Mouse (Mus musculus): ENCODE measurements around the gene Dnajc6. TPM values are rescaled to one million over a fixed set of nuclear protein-coding genes. Genes with fewer than 3 reads are reported as not detected.

Gene Dnajc6
- polyA plus RNA-seq, 1 experiment, result not detected

DNA sequence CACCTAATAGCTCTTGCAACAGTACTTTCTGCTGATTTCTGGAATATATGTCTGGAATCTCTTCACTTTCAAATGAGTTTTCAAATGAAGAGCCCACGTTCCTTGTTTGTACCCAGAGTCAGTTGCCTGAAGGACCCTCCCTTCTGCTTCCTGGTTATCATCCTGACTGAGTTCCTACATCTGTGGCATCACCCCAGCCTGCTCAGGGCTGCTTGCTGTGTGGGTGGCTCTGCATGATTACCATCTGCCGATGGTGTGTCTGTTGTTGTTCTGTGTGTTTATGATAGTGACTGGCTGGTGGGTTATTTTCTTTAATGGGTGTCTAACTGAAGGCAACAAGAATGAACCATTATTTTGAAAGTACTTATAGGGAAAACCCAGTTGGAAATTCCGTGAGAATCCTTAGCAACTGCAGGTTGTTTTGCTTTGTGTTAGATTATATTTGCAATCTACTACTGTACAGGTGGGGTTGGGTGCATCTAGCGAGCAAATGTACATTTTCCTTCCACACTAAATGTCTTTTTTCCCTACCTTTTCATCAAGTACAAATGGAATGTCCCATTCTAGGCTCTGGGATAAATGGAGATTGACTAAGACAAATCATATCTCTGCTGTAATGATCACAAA is 158.5 kb downstream of the Dnajc6 start:
- Histone ChIP-seq H3K4me1 (ENCODE audit: control insufficient read depth) (peaks cover 78% of the 10 kb centered on the region), H3K36me3 (ENCODE audit: control insufficient read depth) (peaks cover 90% of the 10 kb centered on the region), H3K4me3 (replicated peaks) (peak overlapping the region; percentile 19), H3K27me3 (ENCODE audit: control insufficient read depth) (no peaks in the 10 kb centered on the region), H3K9me3 (ENCODE audit: control insufficient read depth, low read length) (no peaks in the 10 kb centered on the region)
- TF ChIP-seq GATA1 (IDR thresholded peaks at IDR 0.05; ENCODE audit: low read length) (no peak; the same call in 1 of the 2 replicates), TAL1 (IDR thresholded peaks at IDR 0.05; ENCODE audit: low read length) (peak; percentile 83)

DNA sequence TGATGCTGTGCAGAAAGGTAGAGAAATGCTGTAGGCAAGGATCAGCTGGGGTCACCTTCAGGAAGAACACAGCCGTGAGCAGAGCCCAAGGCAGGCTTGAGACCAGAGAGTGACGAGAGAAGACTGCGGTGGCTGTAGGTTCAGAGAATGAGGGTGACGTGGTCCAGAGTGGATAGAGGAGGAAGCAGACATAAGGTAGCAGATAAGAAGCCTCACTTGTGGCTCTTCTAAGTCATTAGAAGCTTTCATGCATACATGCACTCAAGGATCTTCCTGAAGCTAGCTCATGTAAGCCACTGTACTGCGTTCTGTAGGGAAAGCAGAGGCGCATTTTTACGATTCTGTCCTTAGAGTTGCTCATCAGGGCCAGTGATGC is 159.0 kb downstream of the Dnajc6 start:
- peak overlapping the region; percentile 19 for H3K4me3 ChIP-seq (replicated peaks)
- H3K27me3 ChIP-seq (ENCODE audit: control insufficient read depth), result no peaks in the 10 kb centered on the region
- no peaks in the 10 kb centered on the region for H3K9me3 ChIP-seq (ENCODE audit: control insufficient read depth, low read length)
- H3K4me1 ChIP-seq (ENCODE audit: control insufficient read depth), result peaks cover 73% of the 10 kb centered on the region
- peak; percentile 30; the same call in 1 of the 2 replicates for TF ChIP-seq GATA1 (IDR thresholded peaks at IDR 0.05; ENCODE audit: low read length)
- TF ChIP-seq TAL1 (IDR thresholded peaks at IDR 0.05; ENCODE audit: low read length), result no peak
- H3K36me3 ChIP-seq (ENCODE audit: control insufficient read depth), result peaks cover 91% of the 10 kb centered on the region

GRCm38 (mm10) chr4:101656056-101656455 is 159.6 kb downstream of the Dnajc6 start:
- no peak overlapping the region for H3K4me3 ChIP-seq (replicated peaks)
- H3K36me3 ChIP-seq (ENCODE audit: control insufficient read depth), result peaks cover 97% of the 10 kb centered on the region

DNA sequence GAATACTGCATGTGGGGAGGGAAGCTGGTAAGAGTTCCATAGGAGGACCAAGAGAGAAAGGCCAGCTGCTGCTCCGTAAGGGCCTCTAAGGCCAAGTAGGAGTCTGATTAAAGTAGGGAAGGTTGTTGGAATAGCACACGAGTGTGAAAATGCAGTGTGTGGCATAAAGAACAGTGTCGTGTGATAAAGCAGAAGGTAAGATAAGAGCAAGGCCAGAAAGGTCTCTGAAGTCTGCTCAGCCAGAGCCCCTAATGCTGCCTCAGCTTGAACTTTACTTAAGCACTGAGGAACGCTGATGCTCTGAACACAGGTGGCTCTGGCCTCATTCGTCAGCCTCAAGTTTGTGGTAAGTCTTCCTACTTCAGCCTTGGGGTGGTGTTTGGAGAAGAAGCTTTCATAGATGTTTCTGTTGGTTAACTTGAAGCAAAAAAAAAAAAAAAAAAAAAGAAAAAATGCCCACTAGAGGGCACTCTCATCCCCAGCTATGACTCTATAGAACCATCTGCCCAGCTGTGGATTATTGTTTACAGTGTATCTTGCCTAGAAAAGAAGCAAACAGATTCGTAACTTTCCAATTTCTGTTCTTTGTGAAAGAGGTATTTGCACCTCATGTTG is 160.6 kb downstream of the Dnajc6 start:
- Histone ChIP-seq H3K27me3 (ENCODE audit: control insufficient read depth) (no peaks in the 10 kb centered on the region), H3K36me3 (ENCODE audit: control insufficient read depth) (peaks cover 97% of the 10 kb centered on the region), H3K4me1 (ENCODE audit: control insufficient read depth) (peaks cover 58% of the 10 kb centered on the region), H3K4me3 (replicated peaks) (no peak overlapping the region), H3K9me3 (ENCODE audit: control insufficient read depth, low read length) (no peaks in the 10 kb centered on the region)
- TF ChIP-seq GATA1 (IDR thresholded peaks at IDR 0.05; ENCODE audit: low read length), result no peak
- TF ChIP-seq TAL1 (IDR thresholded peaks at IDR 0.05; ENCODE audit: low read length), result no peak

More at GRCm38 (mm10) chr4:101656056-101656455, 159.6 kb downstream of the Dnajc6 start:
- Histone ChIP-seq H3K27me3 (ENCODE audit: control insufficient read depth) (no peaks in the 10 kb centered on the region), H3K9me3 (ENCODE audit: control insufficient read depth, low read length) (no peaks in the 10 kb centered on the region), H3K4me1 (ENCODE audit: control insufficient read depth) (peaks cover 68% of the 10 kb centered on the region)
- TF ChIP-seq TAL1 (IDR thresholded peaks at IDR 0.05; ENCODE audit: low read length) (no peak), GATA1 (IDR thresholded peaks at IDR 0.05; ENCODE audit: low read length) (no peak)

- TF ChIP-seq TAL1 (IDR thresholded peaks at IDR 0.05; ENCODE audit: low read length) (no peak), GATA1 (IDR thresholded peaks at IDR 0.05; ENCODE audit: low read length) (no peak)
- H3K36me3 ChIP-seq (ENCODE audit: control insufficient read depth), result peaks cover 55% of the 10 kb centered on the region
- no peaks in the 10 kb centered on the region for H3K4me1 ChIP-seq (ENCODE audit: control insufficient read depth)
- H3K9me3 ChIP-seq (ENCODE audit: control insufficient read depth, low read length), result no peaks in the 10 kb centered on the region; the same call in none of the 2 replicates
- no peaks in the 10 kb centered on the region for H3K27me3 ChIP-seq (ENCODE audit: control insufficient read depth)
- H3K4me3 ChIP-seq (replicated peaks), result no peak overlapping the region
Measured at GRCm38 (mm10) chr4:101664160-101664750, 167.8 kb downstream of the Dnajc6 start.

DNA sequence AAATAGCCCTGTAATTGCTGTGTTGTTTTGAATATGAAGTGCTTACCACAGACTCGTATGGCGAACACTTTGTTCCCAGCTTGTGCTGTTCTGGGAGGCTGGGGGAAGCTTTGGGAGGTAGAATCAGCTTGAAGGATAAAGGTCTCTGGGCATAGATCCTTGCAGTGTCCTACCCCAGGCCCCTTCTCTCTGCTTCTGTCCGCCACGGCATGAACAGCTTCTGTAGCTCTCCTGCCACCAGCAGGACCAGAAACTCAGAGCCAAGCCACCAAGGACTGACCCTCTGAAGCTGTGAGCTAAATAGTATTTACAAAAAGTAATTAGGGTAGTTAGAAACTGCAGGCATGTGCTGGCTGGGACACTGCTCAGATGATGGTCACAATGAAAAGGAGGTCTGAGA is 168.3 kb downstream of the Dnajc6 start:
- no peak overlapping the region for H3K4me3 ChIP-seq (replicated peaks)
- H3K9me3 ChIP-seq (ENCODE audit: control insufficient read depth, low read length), result no peaks in the 10 kb centered on the region; the same call in none of the 2 replicates
- no peaks in the 10 kb centered on the region for H3K4me1 ChIP-seq (ENCODE audit: control insufficient read depth)
- peaks cover 50% of the 10 kb centered on the region for H3K36me3 ChIP-seq (ENCODE audit: control insufficient read depth)
- TF ChIP-seq TAL1 (IDR thresholded peaks at IDR 0.05; ENCODE audit: low read length) (no peak), GATA1 (IDR thresholded peaks at IDR 0.05; ENCODE audit: low read length) (no peak)
- no peaks in the 10 kb centered on the region for H3K27me3 ChIP-seq (ENCODE audit: control insufficient read depth)

DNA sequence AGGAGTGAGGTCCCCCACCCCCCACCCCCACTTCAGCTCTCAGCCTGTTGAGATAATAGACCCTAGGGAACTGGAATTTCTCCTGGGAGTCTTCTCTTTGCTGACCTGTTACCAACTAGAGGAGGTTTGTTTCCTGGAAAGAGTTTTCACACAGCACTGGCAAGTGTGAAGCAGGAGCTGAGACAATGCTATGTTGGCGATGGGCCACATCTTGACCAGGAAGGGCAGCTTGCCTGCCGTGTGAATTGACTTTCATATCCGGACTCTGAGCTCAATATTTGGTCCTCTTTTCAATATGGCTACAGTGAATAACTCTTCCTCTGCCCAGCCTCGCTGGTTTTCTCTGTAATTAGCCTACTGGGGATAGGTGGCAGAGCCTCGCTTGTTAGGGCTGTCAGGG is 172.7 kb downstream of the Dnajc6 start:
- peaks cover 6% of the 10 kb centered on the region for H3K36me3 ChIP-seq (ENCODE audit: control insufficient read depth)
- TF ChIP-seq GATA1 (IDR thresholded peaks at IDR 0.05; ENCODE audit: low read length), result no peak
- no peak for TF ChIP-seq TAL1 (IDR thresholded peaks at IDR 0.05; ENCODE audit: low read length)
- H3K4me3 ChIP-seq (replicated peaks), result no peak overlapping the region
- H3K4me1 ChIP-seq (ENCODE audit: control insufficient read depth), result no peaks in the 10 kb centered on the region
- no peaks in the 10 kb centered on the region for H3K27me3 ChIP-seq (ENCODE audit: control insufficient read depth)
- H3K9me3 ChIP-seq (ENCODE audit: control insufficient read depth, low read length), result no peaks in the 10 kb centered on the region; the same call in none of the 2 replicates

- H3K36me3 ChIP-seq (ENCODE audit: control insufficient read depth), result peaks cover 2% of the 10 kb centered on the region
- no peaks in the 10 kb centered on the region for H3K27me3 ChIP-seq (ENCODE audit: control insufficient read depth)
- no peaks in the 10 kb centered on the region for H3K4me1 ChIP-seq (ENCODE audit: control insufficient read depth)
- TF ChIP-seq GATA1 (IDR thresholded peaks at IDR 0.05; ENCODE audit: low read length) (no peak), TAL1 (IDR thresholded peaks at IDR 0.05; ENCODE audit: low read length) (no peak)
- no peaks in the 10 kb centered on the region; the same call in none of the 2 replicates for H3K9me3 ChIP-seq (ENCODE audit: control insufficient read depth, low read length)
- H3K4me3 ChIP-seq (replicated peaks), result no peak overlapping the region
Measured at GRCm38 (mm10) chr4:101669811-101670210, 173.4 kb downstream of the Dnajc6 start.

DNA sequence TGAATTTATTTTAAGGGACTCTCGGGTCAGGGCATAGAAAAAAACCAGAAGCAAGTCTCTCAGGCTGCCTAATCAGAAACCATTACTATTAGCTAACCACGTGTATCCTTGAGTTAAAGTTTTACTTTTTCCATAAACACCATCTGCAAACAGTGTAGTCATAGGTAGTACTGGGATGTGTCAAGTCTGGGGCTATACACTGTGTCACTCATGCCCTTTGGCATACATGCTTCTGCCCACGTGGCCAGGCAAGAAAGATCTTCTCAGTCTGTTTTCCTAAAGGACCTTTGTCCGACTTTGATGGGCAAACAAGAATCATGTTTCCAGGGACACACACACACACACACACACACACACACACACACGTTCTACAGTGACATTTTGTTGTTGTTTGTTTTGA is 178.3 kb downstream of the Dnajc6 start:
- H3K27me3 ChIP-seq (ENCODE audit: control insufficient read depth), result no peaks in the 10 kb centered on the region
- no peaks in the 10 kb centered on the region for H3K36me3 ChIP-seq (ENCODE audit: control insufficient read depth)
- H3K4me3 ChIP-seq (replicated peaks), result no peak overlapping the region
- H3K4me1 ChIP-seq (ENCODE audit: control insufficient read depth), result no peaks in the 10 kb centered on the region
- no peaks in the 10 kb centered on the region for H3K9me3 ChIP-seq (ENCODE audit: control insufficient read depth, low read length)
- TF ChIP-seq TAL1 (IDR thresholded peaks at IDR 0.05; ENCODE audit: low read length), result no peak
- TF ChIP-seq GATA1 (IDR thresholded peaks at IDR 0.05; ENCODE audit: low read length), result no peak
